Mouse (Mus musculus): ENCODE data around the gene Tex47. TPM values are rescaled to one million over a fixed set of nuclear protein-coding genes. Genes with fewer than 3 reads are reported as not detected.

The Tex47 gene
- total RNA-seq (2015; ENCODE audit: low replicate concordance) (not detected in 2 replicates), total RNA-seq (2017; ENCODE audit: low replicate concordance) (0.42 TPM in 1 of 2 replicates, not detected in the other)

DNA sequence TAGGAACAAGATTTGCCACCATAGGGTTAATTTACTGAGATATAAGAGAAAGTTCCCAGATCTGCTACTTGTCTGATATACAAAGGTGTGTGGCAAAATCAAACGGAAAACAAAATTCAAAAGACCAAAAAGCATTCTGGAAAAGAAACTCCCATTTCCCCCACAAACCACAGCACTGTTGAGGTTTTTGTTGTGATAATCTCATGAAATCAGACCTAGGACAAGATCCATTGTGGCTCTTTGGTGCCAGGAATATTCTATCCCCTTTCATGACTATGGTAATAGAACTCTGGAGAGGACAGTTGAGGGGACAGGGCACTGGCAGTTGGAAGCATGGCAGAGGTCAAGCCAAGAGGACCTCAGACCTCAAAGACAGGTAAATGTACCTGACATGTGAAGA lies at the start of gene Tex47:
Gene Tex47 (plus strand): TSS at position 301 of the 400 bp plus-strand sequence.
- no peak for ATAC-seq (replicated peaks; ENCODE audit: low FRiP score, poor library complexity, severe bottlenecking)

- peak; percentile 99 for ATAC-seq (replicated peaks; ENCODE audit: low FRiP score, poor library complexity, severe bottlenecking)
Observed at GRCm38 (mm10) chr5:7276659-7277455, 27.1 kb upstream of the Tex47 start.

GRCm38 (mm10) chr5:7284336-7284735 lies 19.6 kb upstream of the Tex47 start:
- no peak for ATAC-seq (replicated peaks; ENCODE audit: low FRiP score, poor library complexity, severe bottlenecking)

- no peak for ATAC-seq (replicated peaks; ENCODE audit: low FRiP score, poor library complexity, severe bottlenecking)
Observed at GRCm38 (mm10) chr5:7302969-7303368, 950 bp upstream of the Tex47 start.

- no peak for ATAC-seq (replicated peaks; ENCODE audit: low FRiP score, poor library complexity, severe bottlenecking)
Observed at GRCm38 (mm10) chr5:7325594-7325993, 21.7 kb downstream of the Tex47 start.

DNA sequence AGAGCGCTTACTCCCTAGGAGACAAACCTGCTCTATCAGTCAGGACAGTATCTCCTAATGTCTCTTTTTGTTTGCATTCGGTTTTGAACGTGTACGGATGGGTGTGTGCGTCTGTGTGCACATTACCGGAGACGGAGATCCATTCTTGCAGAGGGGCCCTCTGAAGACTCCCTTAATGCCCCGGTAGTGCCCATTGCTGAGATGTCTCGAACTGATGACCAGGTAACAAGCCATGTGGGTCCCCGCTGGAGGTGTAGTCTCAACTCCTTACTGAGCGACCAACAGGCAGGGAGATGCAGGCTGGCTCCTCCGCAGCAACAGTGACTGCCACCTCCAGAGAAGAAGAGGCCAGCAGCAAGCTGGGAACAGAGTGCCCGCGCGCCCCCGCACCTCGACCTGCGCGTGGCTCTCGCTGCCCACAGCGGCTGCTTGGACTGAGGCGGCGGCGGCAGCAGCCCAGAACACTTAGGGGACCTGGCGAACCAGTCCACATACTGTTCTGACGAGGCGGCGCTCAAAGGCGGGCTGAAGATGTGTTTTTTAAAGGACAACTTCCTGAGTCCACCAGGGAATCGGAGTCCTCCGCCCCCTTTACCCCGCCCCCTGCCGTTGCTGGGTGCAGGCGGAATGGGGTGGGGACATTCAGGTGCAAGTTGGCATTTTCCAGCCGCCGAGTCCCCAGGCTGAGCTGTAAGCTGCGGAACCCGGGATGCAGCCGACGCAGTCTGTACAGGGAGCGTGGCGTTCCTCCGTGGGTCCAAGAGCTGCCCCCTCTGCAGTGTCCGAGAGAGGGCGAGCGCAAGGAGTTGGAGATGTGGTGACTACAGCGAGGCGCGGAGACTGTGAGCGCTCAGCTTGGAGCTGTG lies 40.5 kb downstream of the Tex47 start, which contains the start of gene Zfp804b:
Gene Zfp804b (minus strand): TSS at position 612 of the 866 bp plus-strand sequence.
- no peak for ATAC-seq (replicated peaks; ENCODE audit: low FRiP score, poor library complexity, severe bottlenecking)

- ATAC-seq (replicated peaks; ENCODE audit: low FRiP score, poor library complexity, severe bottlenecking) = no peak
Observed at GRCm38 (mm10) chr5:7345011-7345389, 41.1 kb downstream of the Tex47 start.

Other genes starting within 250 kb of the Tex47 start
- gene Zfp804b, start 40.6 kb downstream of the Tex47 start, total RNA-seq (2015; ENCODE audit: low replicate concordance) = not detected in 2 replicates
- not detected in 2 replicates for gene Zfp804b, start 40.6 kb downstream of the Tex47 start, total RNA-seq (2017; ENCODE audit: low replicate concordance)

All from erythroblast, adult 5-6 weeks (primary cell).